Mouse (Mus musculus) ES-Bruce4 (cell line): Measurements from ENCODE around the gene Pou2f3.

Experiments
- EP300 ChIP-seq: IDR thresholded peaks from 2 replicates; pipeline ENCODE4 v1.6.1; 2011; ENCODE audit warnings: low read depth, low read length; ENCODE audit not compliant: insufficient read depth
- POLR2A ChIP-seq: IDR thresholded peaks from one replicate; pipeline ENCODE4 v1.8.1; 2011; ENCODE audit warnings: low read length; ENCODE audit not compliant: insufficient read depth

GRCm38 (mm10) chr9:43084496-43085362, 125.4 kb downstream of the Pou2f3 start:
- TF ChIP-seq POLR2A, result no peak
- TF ChIP-seq EP300, result no peak
